ENCODE assay signal across 16 mouse cellular contexts in genomic region chr7:114016001-114016949, GRCm38 (mm10).
DNase-seq lines count a peak whose midpoint lies in the region; ATAC-seq lines count a peak whose summit lies in the region.
"Had no signal": no experiment of that assay in that cellular context is flagged by ENCODE, and none has a peak within 500 bp of the region (broad histone marks: within the 10 kb centered on the region; RNA-seq: fewer than 3 reads in every experiment).

No protein-coding gene starts in this region.

- H3K4me3 ChIP-seq in heart, embryonic 10.5 days, result no peak overlapping the region
- H3K4me3 ChIP-seq in neural tube, embryonic 15.5 days (replicated peaks), result no peak overlapping the region
- H3K4me3 ChIP-seq: heart, embryonic 15.5 days; midbrain, embryonic 13.5 days; neural tube, embryonic 13.5 days had no signal

- H3K27me3 ChIP-seq in heart, embryonic 10.5 days (ENCODE audit: insufficient read depth, poor library complexity, severe bottlenecking), result no peaks in the 10 kb centered on the region
- H3K27me3 ChIP-seq in neural tube, embryonic 15.5 days (replicated peaks), result no peaks in the 10 kb centered on the region
- H3K27me3 ChIP-seq: heart, embryonic 15.5 days; neural tube, embryonic 13.5 days had no signal

- H3K36me3 ChIP-seq in heart, embryonic 10.5 days, result no peaks in the 10 kb centered on the region
- no peaks in the 10 kb centered on the region for H3K36me3 ChIP-seq in neural tube, embryonic 15.5 days
- H3K36me3 ChIP-seq: G1E; heart, embryonic 15.5 days; midbrain, embryonic 13.5 days; neural tube, embryonic 13.5 days had no signal

- peak; percentile 95 for DNase-seq in heart, adult 11 months
- DNase-seq in heart, embryonic 10.5 days (ENCODE audit: low spot score), result no peak
- DNase-seq in NIH3T3 (ENCODE audit: low read depth), result peak; percentile 28
- DNase-seq in heart, postnatal 4 days, result peak; percentile 44
- DNase-seq in left cerebral cortex, adult 8-10 months (ENCODE audit: low spot score in 2 of 2), result no peak
- DNase-seq: B cell, adult 2 months; kidney, postnatal 14 days; thymus, postnatal 4 days had no signal

- H3K9me3 ChIP-seq in heart, embryonic 10.5 days, result no peaks in the 10 kb centered on the region
- H3K9me3 ChIP-seq in neural tube, embryonic 15.5 days (replicated peaks), result no peaks in the 10 kb centered on the region
- H3K9me3 ChIP-seq: G1E; heart, embryonic 15.5 days; midbrain, embryonic 13.5 days; neural tube, embryonic 13.5 days had no signal

- H3K4me2 ChIP-seq in neural tube, embryonic 15.5 days, result no peak overlapping the region
- H3K4me2 ChIP-seq: heart, embryonic 15.5 days; midbrain, embryonic 13.5 days; neural tube, embryonic 13.5 days had no signal

- no peak overlapping the region for H3K9ac ChIP-seq in neural tube, embryonic 15.5 days (replicated peaks)
- H3K9ac ChIP-seq: heart, embryonic 15.5 days; liver, embryonic 14.5 days; midbrain, embryonic 13.5 days; neural tube, embryonic 13.5 days had no signal

- peaks cover 11% of the 10 kb centered on the region; the same call in 1 of the 2 replicates for H3K4me1 ChIP-seq in heart, embryonic 10.5 days
- H3K4me1 ChIP-seq in neural tube, embryonic 15.5 days, result peaks cover 10% of the 10 kb centered on the region; the same call in 1 of the 2 replicates

- 73% methylated on average over 8 of the region's 8 CpGs for WGBS in heart, embryonic 10.5 days
- 81% methylated on average over 8 of the region's 8 CpGs for WGBS in neural tube, embryonic 15.5 days

- H3K27ac ChIP-seq in heart, embryonic 10.5 days, result no peak overlapping the region
- no peak overlapping the region for H3K27ac ChIP-seq in neural tube, embryonic 15.5 days (replicated peaks)
- H3K27ac ChIP-seq: heart, embryonic 15.5 days; liver, embryonic 14.5 days; midbrain, embryonic 13.5 days; neural tube, embryonic 13.5 days had no signal

- 0 out of 2 replicates have a peak, but pooled peaks have one; percentile 20 for ATAC-seq in monocyte, adult 5-6 weeks (replicated peaks; ENCODE audit: insufficient number of reproducible peaks, low FRiP score, low TSS enrichment, poor library complexity, severe bottlenecking)
- no peak for ATAC-seq in inflammation-experienced regulatory T-cells, adult 6 months
- ATAC-seq in neural tube, embryonic 15.5 days (ENCODE audit: low FRiP score), result no peak
- ATAC-seq: midbrain, embryonic 13.5 days had no signal

Comparison
In these comparisons a context has a peak if more than half of its experiments do, and no peak if none do; other contexts are left out.
1. DNase-seq: peak in heart, adult 11 months (single experiment), NIH3T3 (single experiment) and heart, postnatal 4 days (single experiment); none in heart, embryonic 10.5 days (single experiment) and left cerebral cortex, adult 8-10 months (0 of 2).